ENCODE assay signal across 8 mouse cellular contexts in genomic region chr17:37002364-37003330, GRCm38 (mm10). TPM values are rescaled to one million over a fixed set of nuclear protein-coding genes. Genes with fewer than 3 reads are reported as not detected.
DNase-seq lines count a peak whose midpoint lies in the region; ATAC-seq and TF ChIP-seq lines count a peak whose summit lies in the region.
"Had no signal": no experiment of that assay in that cellular context is flagged by ENCODE, and none has a peak within 500 bp of the region (broad histone marks: within the 10 kb centered on the region; RNA-seq: fewer than 3 reads in every experiment).

No protein-coding gene starts in this region.

- peak overlapping the region; percentile 72 for H3K4me2 ChIP-seq in embryonic facial prominence, embryonic 13.5 days
- peak overlapping the region; percentile 85 for H3K4me2 ChIP-seq in heart, postnatal 0 days (ENCODE audit: low read depth, low read length)

- no peak for TF ChIP-seq CTCF in heart, postnatal 0 days (IDR thresholded peaks at IDR 0.05; ENCODE audit: low read depth)

- DNase-seq in Muller cell, postnatal 12 days (ENCODE audit: inconsistent ontology term), result peak; percentile 79
- DNase-seq in adrenal gland, postnatal 25 days, result peak; percentile 17
- peak; percentile 66 for DNase-seq in heart, postnatal 0 days (ENCODE audit: low spot score)
- peak; percentile 83 for DNase-seq in kidney, postnatal 14 days
- DNase-seq in lung, postnatal 36 days, result peak; percentile 90
- peak; percentile 46 for DNase-seq in right cerebral cortex, postnatal 25 days

- under 1% methylated on average over 49 of the region's 49 CpGs for WGBS in embryonic facial prominence, embryonic 13.5 days
- WGBS in heart, postnatal 0 days, result under 1% methylated on average over 49 of the region's 49 CpGs

- peaks cover 9% of the 10 kb centered on the region for H3K4me1 ChIP-seq in embryonic facial prominence, embryonic 13.5 days
- 0 out of 2 replicates have a peak, but pooled peaks cover 4% of the 10 kb centered on the region for H3K4me1 ChIP-seq in heart, postnatal 0 days (ENCODE audit: control insufficient read depth, insufficient read depth)

- peak overlapping the region; percentile 96 for H3K9ac ChIP-seq in embryonic facial prominence, embryonic 13.5 days
- peak overlapping the region; percentile 66 for H3K9ac ChIP-seq in heart, postnatal 0 days (replicated peaks; ENCODE audit: low read depth, low read length)

- peak overlapping the region; percentile 93 for H3K27ac ChIP-seq in embryonic facial prominence, embryonic 13.5 days
- H3K27ac ChIP-seq in heart, postnatal 0 days (ENCODE audit: low read depth), result peak overlapping the region; percentile 75

- ATAC-seq in embryonic facial prominence, embryonic 13.5 days (ENCODE audit: insufficient number of reproducible peaks, insufficient read depth, low FRiP score, low TSS enrichment, low read depth), result peak; percentile 82
- peak; percentile 85 for ATAC-seq in heart, postnatal 0 days (ENCODE audit: insufficient read depth, low read depth)

- TF ChIP-seq EP300 in heart, postnatal 0 days (IDR thresholded peaks at IDR 0.05; ENCODE audit: low read depth), result no peak

- H3K36me3 ChIP-seq in embryonic facial prominence, embryonic 13.5 days, result peaks cover 22% of the 10 kb centered on the region
- H3K36me3 ChIP-seq in heart, postnatal 0 days (replicated peaks; ENCODE audit: control insufficient read depth, insufficient read depth, low read length), result 0 out of 2 replicates have a peak, but pooled peaks cover 5% of the 10 kb centered on the region

- H3K4me3 ChIP-seq in embryonic facial prominence, embryonic 13.5 days, result peak overlapping the region; percentile 81
- H3K4me3 ChIP-seq in heart, postnatal 0 days (ENCODE audit: low read depth, low read length), result peak overlapping the region; percentile 56

- H3K9me3 ChIP-seq in embryonic facial prominence, embryonic 13.5 days, result no peaks in the 10 kb centered on the region
- H3K9me3 ChIP-seq in heart, postnatal 0 days (replicated peaks; ENCODE audit: control insufficient read depth, low read length), result no peaks in the 10 kb centered on the region

- no peaks in the 10 kb centered on the region for H3K27me3 ChIP-seq in embryonic facial prominence, embryonic 13.5 days
- H3K27me3 ChIP-seq in heart, postnatal 0 days (ENCODE audit: control insufficient read depth, insufficient read depth, low read length), result no peaks in the 10 kb centered on the region

RNA-seq across cellular contexts. Expression of gene Zfp57, which starts 1.7 kb away (rescaled TPM):
- total RNA-seq in adrenal gland, postnatal 25 days (2021), result 2.5 and 3.8 TPM in 2 replicates
- polyA plus RNA-seq in embryonic facial prominence, embryonic 13.5 days (2015; fragmentation: Nextera tagmentation; extraction: Ambion mirVana), result 112 and 113 TPM in 2 replicates
- total RNA-seq in heart, postnatal 0 days (2014; rRNA removed; ENCODE audit: low replicate concordance), result 12.5 and 14.7 TPM in 2 replicates
- 9.2 and 10.0 TPM in 2 replicates for polyA plus RNA-seq in heart, postnatal 0 days (2015; fragmentation: Nextera tagmentation; extraction: Ambion mirVana)

RNA-seq across cellular contexts. Expression of gene H2-M5, which starts 13.3 kb away (rescaled TPM):
- not detected in 2 replicates for total RNA-seq in adrenal gland, postnatal 25 days (2021)
- 1.4 TPM in 2 replicates for polyA plus RNA-seq in embryonic facial prominence, embryonic 13.5 days (2015; fragmentation: Nextera tagmentation; extraction: Ambion mirVana)
- total RNA-seq in heart, postnatal 0 days (2014; rRNA removed; ENCODE audit: low replicate concordance), result not detected in 2 replicates
- 0.04 TPM in 1 of 2 replicates, not detected in the other for polyA plus RNA-seq in heart, postnatal 0 days (2015; fragmentation: Nextera tagmentation; extraction: Ambion mirVana)

RNA-seq across cellular contexts. Expression of gene Mog, which starts 20.6 kb away (rescaled TPM):
- not detected in 2 replicates for total RNA-seq in adrenal gland, postnatal 25 days (2021)
- 0.30 and 0.31 TPM in 2 replicates for polyA plus RNA-seq in embryonic facial prominence, embryonic 13.5 days (2015; fragmentation: Nextera tagmentation; extraction: Ambion mirVana)
- total RNA-seq in heart, postnatal 0 days (2014; rRNA removed; ENCODE audit: low replicate concordance), result not detected in 2 replicates
- not detected in 2 replicates for polyA plus RNA-seq in heart, postnatal 0 days (2015; fragmentation: Nextera tagmentation; extraction: Ambion mirVana)
- polyA plus RNA-seq: gonadal fat pad, adult 2 months had no signal

RNA-seq across cellular contexts. Expression of gene 2410137M14Rik, which starts 21.6 kb away (rescaled TPM):
- not detected in 2 replicates for total RNA-seq in adrenal gland, postnatal 25 days (2021)
- not detected in 2 replicates for polyA plus RNA-seq in embryonic facial prominence, embryonic 13.5 days (2015; fragmentation: Nextera tagmentation; extraction: Ambion mirVana)
- not detected in 2 replicates for total RNA-seq in heart, postnatal 0 days (2014; rRNA removed; ENCODE audit: low replicate concordance)
- 0.18 TPM in 1 of 2 replicates, not detected in the other for polyA plus RNA-seq in heart, postnatal 0 days (2015; fragmentation: Nextera tagmentation; extraction: Ambion mirVana)
- polyA plus RNA-seq: gonadal fat pad, adult 2 months had no signal

RNA-seq across cellular contexts. Expression of gene Gabbr1, which starts 43.1 kb away (rescaled TPM):
- total RNA-seq in adrenal gland, postnatal 25 days (2021), result 39.6 and 46.0 TPM in 2 replicates
- polyA plus RNA-seq in embryonic facial prominence, embryonic 13.5 days (2015; fragmentation: Nextera tagmentation; extraction: Ambion mirVana), result 15.8 and 16.1 TPM in 2 replicates
- 4.8 and 6.7 TPM in 2 replicates for total RNA-seq in heart, postnatal 0 days (2014; rRNA removed; ENCODE audit: low replicate concordance)
- polyA plus RNA-seq in heart, postnatal 0 days (2015; fragmentation: Nextera tagmentation; extraction: Ambion mirVana), result 1.8 and 1.9 TPM in 2 replicates

Comparison
In these comparisons a context has a peak if more than half of its experiments do, and no peak if none do; other contexts are left out.
1. Peak in every context shown above with its lines: DNase-seq, ATAC-seq, H3K4me3 ChIP-seq and H3K27ac ChIP-seq.
2. DNase-seq: peak in every context shown above with its lines; median percentile 90 in lung, postnatal 36 days; 83 in kidney, postnatal 14 days; 79 in Muller cell, postnatal 12 days; 66 in heart, postnatal 0 days; 46 in right cerebral cortex, postnatal 25 days; 17 in adrenal gland, postnatal 25 days.